Mouse (Mus musculus) bone marrow macrophage, adult 2 months (primary cell): ENCODE results near the gene Mrps23.

Experiments used
- CTCF ChIP-seq: IDR thresholded peaks from 2 replicates; pipeline ENCODE4 v1.5.1; 2012; ENCODE audit warnings: low read depth, mild to moderate bottlenecking, low read length, moderate library complexity
- POLR2A ChIP-seq: IDR thresholded peaks from 2 replicates; pipeline ENCODE4 v1.6.1; 2012; ENCODE audit warnings: mild to moderate bottlenecking, low read depth, low read length, borderline replicate concordance

DNA sequence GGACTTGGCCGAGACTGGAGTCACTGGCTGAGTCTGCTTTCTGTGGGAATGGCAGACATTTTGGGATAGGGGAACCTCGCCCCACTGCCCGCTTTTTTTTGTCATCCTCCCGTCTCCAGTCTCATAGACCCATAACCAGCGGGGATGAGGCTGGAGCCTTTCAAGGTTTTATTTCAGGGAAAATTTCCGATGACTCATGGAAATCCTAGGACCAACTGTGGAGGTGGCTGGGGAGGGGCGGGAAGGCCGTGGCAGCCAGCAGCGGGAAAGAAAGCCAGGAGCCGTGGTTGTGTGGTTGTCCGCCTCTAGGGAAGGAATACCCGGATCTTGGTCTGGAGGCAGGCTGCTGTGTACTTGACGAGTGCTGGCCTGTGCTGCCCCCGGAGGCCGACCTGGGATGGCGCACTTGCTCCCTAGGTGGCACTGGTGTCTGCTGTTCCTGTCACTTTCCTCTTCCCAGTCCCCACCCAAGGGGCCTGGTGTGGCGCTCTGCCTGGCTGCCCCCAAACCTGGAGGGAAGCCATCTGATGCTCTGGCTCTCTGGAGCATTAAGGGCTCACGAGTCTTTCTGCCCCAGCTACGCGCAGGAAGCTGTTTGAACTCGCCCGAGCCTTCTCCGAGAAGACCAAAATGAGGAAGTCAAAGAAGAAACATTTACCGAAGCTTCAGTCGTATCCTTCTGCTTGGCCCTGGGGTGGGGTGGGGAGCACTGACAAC, 16.6 kb upstream of the Mrps23 start:
- TF ChIP-seq CTCF = peak; percentile 31
- no peak for TF ChIP-seq POLR2A
